Mouse (Mus musculus): ENCODE measurements around the gene Gm10775.

Gm10775 gene

DNA sequence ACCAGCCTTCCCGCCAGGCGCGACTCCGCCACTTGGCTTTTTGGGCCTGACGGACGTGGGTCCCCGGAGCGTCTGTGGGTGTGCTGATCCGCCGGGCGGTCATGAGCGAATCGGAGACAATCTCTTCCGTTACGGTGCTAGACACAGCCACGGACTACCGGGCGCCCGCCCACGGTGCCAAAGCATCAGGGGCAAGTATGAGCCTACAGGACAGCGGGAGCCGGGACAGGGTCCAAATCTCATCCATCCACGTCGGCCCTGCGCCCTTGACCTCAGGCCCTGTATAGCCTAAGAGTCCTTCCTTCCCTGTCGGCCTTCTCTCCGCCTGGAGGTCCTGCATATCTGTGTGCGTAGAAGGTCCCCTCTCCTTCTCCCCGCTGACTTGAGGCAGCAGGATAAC is at the start of gene Gm10775:
Gene Gm10775, plus strand, starts transcription at position 301 of the 400 bp plus-strand sequence.
- peak in 1 of 2 experiments; percentile 9 for DNase-seq

DNA sequence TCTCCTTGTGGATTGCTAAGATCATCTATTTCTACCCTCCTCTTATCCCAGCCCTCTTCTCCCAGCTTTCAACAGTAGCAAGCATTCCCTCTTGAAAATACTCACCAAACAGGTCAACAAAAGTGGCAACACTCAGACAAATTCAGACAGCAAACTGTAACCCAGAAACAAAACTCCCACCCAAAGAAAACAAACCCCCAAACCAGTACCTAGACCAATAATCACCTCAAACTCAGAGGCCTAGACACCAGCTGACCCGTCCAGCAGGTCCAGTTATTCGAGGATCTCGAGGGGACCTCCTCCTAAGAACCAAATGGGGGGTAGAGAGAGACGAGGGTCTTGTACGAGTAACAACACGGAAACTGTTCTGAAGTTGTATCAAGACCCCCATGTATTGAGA is 33.4 kb upstream of the Gm10775 start:
- no peak for DNase-seq

DNA sequence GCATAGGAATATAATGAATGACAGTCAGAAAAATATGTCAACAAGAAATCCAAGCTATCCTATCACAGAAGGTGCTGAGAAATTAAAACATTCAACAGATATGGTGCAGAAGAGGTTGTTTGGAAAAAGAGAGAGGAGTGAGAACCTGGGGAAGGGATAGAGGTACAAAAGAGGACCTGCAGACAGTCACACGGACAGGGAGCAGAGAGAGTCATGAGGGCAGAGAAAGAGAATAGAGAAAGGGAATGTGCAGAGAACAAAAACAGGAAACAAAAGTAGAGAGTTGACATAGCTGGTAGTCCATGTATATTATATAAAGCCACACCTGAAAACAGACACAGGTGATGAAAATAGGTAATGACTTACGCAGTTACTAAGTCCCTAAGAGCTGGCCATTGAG is 32.7 kb upstream of the Gm10775 start:
- DNase-seq: no peak

DNA sequence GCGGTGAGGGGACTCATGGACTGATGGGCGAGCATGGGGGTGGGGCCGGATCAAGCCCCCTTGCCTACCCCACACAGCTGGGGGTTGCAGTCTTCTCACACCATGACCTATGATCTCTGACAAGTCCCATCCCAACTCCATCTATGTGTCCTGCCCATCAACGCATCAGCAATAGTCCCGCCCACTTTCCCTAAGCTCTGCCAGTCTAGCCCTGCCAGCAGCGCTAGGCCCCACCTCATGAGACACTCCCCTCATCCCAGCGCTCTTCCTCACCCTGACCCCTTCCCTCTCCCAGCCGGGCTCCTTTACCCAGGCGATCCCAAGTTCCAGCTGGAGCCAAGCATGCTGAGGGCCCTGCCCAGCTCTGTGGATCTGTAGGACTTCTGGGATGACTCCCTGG is 22.1 kb upstream of the Gm10775 start:
- DNase-seq: no peak

DNA sequence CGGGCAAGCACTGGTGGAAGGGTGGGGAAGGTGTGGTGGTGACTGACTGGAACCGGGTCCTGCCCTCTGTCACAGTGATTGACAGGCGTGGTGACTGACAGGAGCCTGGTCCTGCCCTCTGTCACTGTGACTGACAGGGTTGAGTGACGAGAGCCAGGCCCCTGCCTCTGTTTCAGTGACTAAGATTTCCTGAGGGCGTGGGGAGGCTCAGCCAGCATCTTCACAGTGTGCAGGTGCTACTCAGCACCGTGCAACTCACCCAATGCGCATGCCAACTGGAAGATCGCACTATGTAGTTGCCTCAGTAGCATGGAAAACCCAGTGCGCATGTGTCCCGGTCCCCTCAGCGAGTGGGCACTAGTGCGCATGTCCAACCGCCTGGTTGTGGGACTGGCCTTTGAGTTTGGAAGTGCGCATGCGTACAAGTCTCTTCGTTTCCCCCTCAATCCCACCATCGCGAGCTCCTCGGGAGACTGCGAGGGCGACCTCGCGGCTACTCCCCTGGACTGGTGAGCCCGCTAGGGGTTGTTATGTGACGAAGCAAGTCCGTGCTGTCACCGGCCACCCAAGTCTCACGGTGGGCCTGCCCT is 18.7 kb upstream of the Gm10775 start:
- peak; percentile 95 to 98 for DNase-seq

DNA sequence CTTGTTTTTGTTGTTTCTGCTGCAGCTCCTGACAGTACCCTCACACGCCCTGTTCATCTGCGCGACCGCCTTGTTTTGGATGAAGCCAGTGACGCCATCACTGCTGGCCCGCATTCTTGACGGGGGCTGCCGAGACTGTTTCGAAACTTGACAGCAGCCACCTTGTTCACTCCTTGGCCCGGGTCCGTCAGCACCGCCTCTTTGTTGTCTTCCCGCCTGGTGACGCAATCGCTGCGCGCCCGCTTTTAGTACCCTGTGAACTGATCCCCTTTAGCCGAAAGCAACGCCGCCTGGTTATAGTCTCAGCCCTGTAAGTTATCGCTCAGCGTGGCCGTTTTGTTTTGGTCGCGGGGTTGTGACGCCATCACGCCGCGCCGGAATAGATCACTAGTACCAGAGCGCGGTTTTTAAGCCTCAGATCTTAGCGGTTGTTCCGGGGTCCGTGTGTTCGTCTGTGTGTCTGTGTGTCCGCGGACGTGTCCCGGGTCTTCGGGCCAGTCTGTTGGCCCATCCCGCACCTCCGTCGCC is 18.2 kb upstream of the Gm10775 start:
- peak; percentile 97 to 98 for DNase-seq

DNA sequence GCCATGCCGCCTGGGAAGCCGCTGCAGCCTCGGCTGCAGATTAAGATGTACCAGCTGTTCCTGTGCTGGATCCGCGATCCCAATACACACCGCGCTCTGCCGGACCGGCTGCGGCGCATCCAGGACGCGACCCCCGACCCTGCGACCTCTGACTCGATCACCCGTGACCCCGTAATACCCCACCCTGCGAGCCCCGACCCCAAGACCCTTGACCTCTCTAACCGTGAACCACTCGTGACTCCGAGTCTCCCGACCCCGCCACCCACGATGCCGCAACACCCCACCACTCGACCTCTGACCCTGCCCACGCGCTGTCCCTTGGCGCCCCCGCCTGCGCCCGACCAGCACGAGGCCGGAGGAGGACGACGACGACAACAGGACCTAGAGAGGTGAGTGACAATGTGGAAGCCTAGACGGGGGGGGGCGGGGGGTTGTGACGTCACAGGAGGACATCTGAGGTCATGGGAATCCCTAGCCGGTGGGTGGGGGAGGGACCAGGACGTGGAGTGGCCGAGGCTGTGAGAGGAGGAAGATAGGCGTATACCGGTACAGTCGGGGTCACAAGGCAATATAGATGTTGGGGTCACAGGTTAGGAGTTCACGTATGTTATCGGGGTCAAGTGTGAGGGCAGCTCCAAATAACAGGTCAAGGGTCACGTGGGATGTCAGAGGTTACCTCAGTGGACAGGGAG is 17.6 kb upstream of the Gm10775 start:
- no peak for DNase-seq

DNA sequence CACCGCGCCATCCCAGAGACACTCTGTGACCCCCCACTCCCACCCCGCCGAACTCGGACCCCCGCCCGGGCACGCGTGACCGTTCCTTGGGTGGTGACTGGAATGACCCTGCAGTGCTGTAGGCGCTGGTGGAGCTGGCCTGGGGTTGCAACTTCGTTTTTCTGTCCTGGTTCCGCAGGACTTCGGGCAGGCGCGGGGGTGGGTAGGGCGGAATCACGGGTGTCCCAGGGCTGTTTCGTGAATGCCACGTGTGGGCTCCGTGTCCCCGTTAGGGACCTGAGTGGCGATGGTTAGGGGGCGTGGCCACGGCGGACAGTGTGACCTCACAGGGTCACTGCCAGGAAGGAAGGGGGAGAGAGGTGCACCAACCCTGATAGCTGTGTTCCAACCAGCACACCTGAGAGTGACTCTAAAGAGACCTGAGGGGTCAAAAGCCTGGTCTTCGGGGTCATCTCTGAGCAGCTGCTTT is 17.0 kb upstream of the Gm10775 start:
- peak in 1 of 2 experiments; percentile 12 for DNase-seq

DNA sequence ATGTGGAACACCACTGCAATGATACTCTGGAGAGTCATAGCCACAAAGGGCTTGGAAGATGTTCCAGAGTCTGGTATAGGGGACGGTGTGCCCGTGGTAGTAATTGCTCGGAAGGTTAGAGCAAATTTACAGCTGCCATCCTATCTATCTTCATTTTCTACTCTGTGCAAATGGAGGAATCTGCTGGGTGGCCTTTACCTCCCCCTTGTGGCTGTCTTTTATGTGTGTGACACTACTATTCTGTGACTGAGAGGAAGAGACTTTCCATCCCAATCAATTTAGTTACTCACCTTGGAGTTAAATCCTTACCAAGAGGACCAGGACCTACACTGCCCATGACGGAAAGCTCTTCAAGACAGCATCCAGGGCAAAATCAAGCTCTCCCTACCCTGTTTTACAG is 16.1 kb upstream of the Gm10775 start:
- no peak for DNase-seq

DNA sequence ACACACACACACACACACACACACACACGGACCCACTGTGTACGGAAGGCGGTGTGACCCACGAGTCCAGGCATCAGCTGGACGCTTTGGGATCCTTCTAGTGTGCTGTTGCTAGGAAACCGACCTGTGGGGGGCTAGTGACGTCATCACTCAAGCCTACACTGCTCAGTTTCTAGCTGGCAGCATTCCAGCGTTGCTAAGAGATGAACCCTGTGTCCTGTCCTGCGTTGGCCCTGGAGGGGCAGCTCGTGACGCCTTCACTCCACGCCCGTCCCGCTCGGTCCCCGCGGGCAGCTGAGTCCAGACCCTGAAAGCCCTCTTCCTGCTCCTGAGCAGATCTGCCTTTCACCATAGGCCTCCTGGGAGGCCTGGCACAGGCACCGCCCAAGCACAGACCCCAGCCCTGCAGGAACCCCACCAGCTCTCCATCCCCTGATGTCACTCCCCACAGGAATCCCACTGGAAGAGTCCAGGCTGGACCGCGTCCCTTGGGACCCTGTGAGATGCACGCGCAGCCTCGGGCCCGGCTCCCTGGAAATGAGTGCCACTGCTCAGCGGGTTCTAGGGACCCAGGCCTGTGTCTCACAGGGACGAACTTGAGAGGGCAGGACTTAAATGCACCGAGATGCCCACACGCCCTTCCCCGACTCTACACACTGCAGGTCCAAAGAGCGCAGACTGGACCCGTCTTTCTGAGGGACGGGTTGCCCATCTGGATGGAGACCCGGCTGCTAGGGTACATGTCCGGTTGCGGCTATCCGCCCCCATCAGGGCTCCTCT is 974 bp upstream of the Gm10775 start:
- peak; percentile 57 to 71 for DNase-seq

DNA sequence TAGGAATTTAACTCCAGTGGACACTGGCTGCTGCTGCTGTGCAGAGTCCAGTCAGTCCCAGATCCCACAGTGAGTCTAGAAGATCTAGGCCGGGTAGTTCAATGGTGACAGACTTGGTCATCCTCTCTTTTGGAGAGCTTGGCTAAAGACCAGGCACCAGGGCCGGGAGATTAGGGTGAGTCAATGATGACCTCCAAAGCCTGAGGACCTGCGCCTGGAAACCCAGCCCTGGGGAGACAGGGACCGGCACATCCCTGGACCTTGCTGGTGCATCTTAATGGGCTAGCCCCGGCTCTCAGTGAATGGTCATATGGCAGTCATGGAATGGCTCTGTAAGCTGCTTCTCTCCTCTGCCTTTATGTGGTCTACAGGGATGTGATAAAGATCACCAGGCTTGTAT is 2.7 kb downstream of the Gm10775 start:
- DNase-seq: no peak

DNA sequence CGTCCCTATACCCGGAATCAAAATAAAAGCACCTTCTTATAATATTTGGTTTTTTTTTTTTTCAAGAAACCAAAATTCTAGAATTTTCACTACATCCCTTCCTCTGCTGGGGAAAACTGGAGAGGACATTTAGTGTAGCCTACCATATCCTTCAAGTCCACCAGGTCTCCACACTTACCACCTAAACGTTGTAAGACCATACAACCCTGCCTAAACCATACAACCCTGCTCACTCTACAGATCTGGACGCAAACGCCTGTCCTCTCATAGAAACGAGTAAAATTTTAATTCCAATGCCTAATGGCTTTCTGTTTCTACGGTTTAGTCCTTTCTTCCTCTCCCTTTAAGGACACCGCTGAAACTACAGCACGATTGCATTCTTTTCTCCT is 18.6 kb downstream of the Gm10775 start:
- DNase-seq: no peak

DNA sequence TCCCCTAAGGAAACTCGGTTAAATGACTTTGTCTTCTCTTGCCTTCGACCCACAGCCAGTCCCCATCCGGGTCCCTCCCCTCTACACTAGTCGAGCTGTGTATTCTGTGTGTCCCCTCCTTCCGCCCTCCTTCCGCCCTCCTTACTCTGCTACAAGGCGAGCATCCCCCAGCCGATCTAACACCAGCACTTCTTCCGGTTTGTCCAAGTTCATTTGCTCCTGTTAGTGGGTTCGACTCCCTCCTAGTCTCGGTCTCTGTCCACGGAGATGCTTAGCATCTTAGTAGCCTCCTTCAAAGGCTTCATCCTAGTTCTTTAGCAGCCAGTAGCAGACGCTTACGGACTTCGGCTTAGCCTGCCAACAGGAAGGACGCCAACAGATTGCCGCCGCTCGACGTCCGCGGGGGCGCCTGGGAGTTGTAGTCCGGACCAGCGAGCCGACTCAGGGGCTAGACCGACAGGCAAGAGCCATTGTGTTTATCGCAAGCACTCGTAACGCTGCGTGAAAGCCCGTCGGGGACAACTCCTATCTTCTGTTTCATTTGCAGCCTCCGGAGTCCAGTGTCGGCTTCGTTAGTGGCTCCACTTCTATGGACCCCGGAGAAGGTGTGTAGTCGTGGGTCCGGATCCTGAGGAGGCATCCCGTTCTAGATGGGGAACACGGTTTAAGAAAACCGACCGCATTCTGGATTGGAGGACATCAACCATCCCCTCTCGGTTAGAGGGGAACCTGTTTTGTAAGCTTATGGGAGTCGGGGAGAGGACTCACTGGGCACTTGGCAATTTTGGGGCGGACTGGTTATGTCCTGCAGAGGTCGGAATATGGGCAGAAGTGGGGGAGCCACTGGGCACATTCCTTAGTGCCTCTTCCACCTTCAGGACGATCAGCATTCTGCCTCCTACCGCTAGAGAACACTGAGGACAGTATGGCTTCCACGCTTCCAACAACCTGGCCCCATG is 19.3 kb downstream of the Gm10775 start, which contains the start of gene Zfp369:
Gene Zfp369, plus strand, starts transcription at position 432 of the 959 bp plus-strand sequence.
- DNase-seq: peak; percentile 95 to 97

DNA sequence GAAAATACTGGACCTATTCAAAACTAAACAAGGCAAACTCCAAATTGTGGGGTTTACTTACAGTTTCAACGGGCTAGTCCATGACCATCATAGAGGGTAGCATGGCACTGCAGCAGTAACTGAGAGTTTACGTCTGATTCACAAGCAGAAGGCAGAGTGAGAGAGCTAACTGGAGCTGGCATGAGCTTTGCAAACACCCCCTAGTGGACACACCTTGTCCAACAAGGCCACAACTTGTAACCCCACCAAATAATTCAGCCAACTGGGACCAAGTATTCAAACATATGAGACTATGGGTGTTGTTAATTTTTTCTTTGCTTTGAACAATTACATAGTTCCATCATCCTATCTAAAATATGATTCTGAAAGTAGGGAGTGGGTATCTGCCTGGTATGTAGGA is 27.4 kb downstream of the Gm10775 start:
- no peak for DNase-seq

DNA sequence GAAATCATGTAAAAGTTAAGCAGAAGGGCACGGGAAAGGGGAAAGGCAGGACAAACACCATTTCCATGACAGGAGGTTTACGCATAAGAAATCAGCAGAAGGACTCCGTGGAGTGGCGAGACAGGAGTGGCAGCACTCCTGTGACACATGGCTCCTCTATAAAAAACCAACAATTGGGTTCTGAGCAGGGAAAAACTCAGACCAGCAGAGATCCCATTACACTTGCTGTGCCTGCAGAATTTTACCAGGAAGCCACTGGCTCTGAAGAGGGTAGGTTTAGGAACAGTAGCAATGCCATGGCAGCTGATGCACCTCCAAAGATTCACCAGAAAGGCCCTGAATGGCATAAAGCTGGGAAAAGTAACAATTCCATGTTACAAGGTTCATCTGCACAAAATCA is 37.0 kb downstream of the Gm10775 start:
- no peak for DNase-seq

Measured in cerebellum, postnatal 25 days (tissue).